9 mouse cellular contexts compared by ENCODE assay signal in genomic region chr9:13563475-13564414, GRCm38 (mm10).
DNase-seq lines count a peak whose midpoint lies in the region; ATAC-seq lines count a peak whose summit lies in the region.
"Had no signal": no experiment of that assay in that cellular context is flagged by ENCODE, and none has a peak within 500 bp of the region (broad histone marks: within the 10 kb centered on the region; RNA-seq: fewer than 3 reads in every experiment).

No protein-coding gene starts in this region.

- peak; percentile 64 for DNase-seq in adrenal gland, postnatal 10 days
- peak; percentile 33 to 43 for DNase-seq in frontal cortex, postnatal 36 days (ENCODE audit: low spot score in 2 of 2)
- DNase-seq in induced T-regulatory cell, adult 2 months (ENCODE audit: low read depth), result peak; percentile 24
- DNase-seq in left cerebral cortex, adult 18-20 months (ENCODE audit: low spot score in 2 of 2), result peak; percentile 25 to 31

- no peak overlapping the region for H3K27ac ChIP-seq in forebrain, embryonic 16.5 days (ENCODE audit: low read length)
- no peak overlapping the region for H3K27ac ChIP-seq in forebrain, embryonic 12.5 days
- peak overlapping the region; percentile 20; the same call in 1 of the 2 replicates for H3K27ac ChIP-seq in neural tube, embryonic 15.5 days (replicated peaks)
- H3K27ac ChIP-seq: midbrain, embryonic 12.5 days had no signal

- H3K4me1 ChIP-seq in forebrain, embryonic 16.5 days (replicated peaks; ENCODE audit: control insufficient read depth, insufficient read depth, low read length), result peaks cover 7% of the 10 kb centered on the region
- H3K4me1 ChIP-seq in forebrain, embryonic 12.5 days, result peaks cover 26% of the 10 kb centered on the region
- peaks cover 27% of the 10 kb centered on the region for H3K4me1 ChIP-seq in neural tube, embryonic 15.5 days

- no peak overlapping the region for H3K9ac ChIP-seq in forebrain, embryonic 16.5 days (replicated peaks; ENCODE audit: low read depth, low read length)
- no peak overlapping the region for H3K9ac ChIP-seq in forebrain, embryonic 12.5 days
- no peak overlapping the region for H3K9ac ChIP-seq in neural tube, embryonic 15.5 days (replicated peaks)
- H3K9ac ChIP-seq: midbrain, embryonic 12.5 days had no signal

- H3K4me3 ChIP-seq in forebrain, embryonic 16.5 days (replicated peaks; ENCODE audit: low read length), result no peak overlapping the region
- H3K4me3 ChIP-seq in forebrain, embryonic 12.5 days (replicated peaks), result no peak overlapping the region
- no peak overlapping the region for H3K4me3 ChIP-seq in neural tube, embryonic 15.5 days (replicated peaks)
- H3K4me3 ChIP-seq: midbrain, embryonic 12.5 days had no signal

- peak; percentile 51 for ATAC-seq in forebrain, embryonic 16.5 days
- no peak for ATAC-seq in forebrain, embryonic 12.5 days (ENCODE audit: low FRiP score)
- ATAC-seq in neural tube, embryonic 15.5 days (ENCODE audit: low FRiP score), result 0 out of 2 replicates have a peak, but pooled peaks have one; percentile 15
- ATAC-seq in monocyte, adult 5-6 weeks (replicated peaks; ENCODE audit: insufficient number of reproducible peaks, low FRiP score, low TSS enrichment, poor library complexity, severe bottlenecking), result no peak

- WGBS in forebrain, embryonic 16.5 days, result 57% methylated on average over 10 of the region's 10 CpGs
- 70% methylated on average over 10 of the region's 10 CpGs for WGBS in forebrain, embryonic 12.5 days
- WGBS in neural tube, embryonic 15.5 days, result 68% methylated on average over 10 of the region's 10 CpGs

- H3K4me2 ChIP-seq in forebrain, embryonic 16.5 days (ENCODE audit: low read length), result no peak overlapping the region
- H3K4me2 ChIP-seq in forebrain, embryonic 12.5 days, result no peak overlapping the region
- no peak overlapping the region for H3K4me2 ChIP-seq in neural tube, embryonic 15.5 days
- H3K4me2 ChIP-seq: midbrain, embryonic 12.5 days had no signal

- H3K36me3 ChIP-seq in forebrain, embryonic 16.5 days (ENCODE audit: control insufficient read depth, insufficient read depth), result no peaks in the 10 kb centered on the region
- H3K36me3 ChIP-seq in forebrain, embryonic 12.5 days (replicated peaks), result no peaks in the 10 kb centered on the region
- no peaks in the 10 kb centered on the region for H3K36me3 ChIP-seq in neural tube, embryonic 15.5 days
- H3K36me3 ChIP-seq: midbrain, embryonic 12.5 days had no signal

- H3K27me3 ChIP-seq in forebrain, embryonic 16.5 days (replicated peaks; ENCODE audit: control insufficient read depth, insufficient read depth, low read length), result no peaks in the 10 kb centered on the region
- no peaks in the 10 kb centered on the region for H3K27me3 ChIP-seq in forebrain, embryonic 12.5 days
- H3K27me3 ChIP-seq in neural tube, embryonic 15.5 days (replicated peaks), result no peaks in the 10 kb centered on the region
- H3K27me3 ChIP-seq: midbrain, embryonic 12.5 days had no signal

- no peaks in the 10 kb centered on the region for H3K9me3 ChIP-seq in forebrain, embryonic 16.5 days (ENCODE audit: control insufficient read depth, low read length)
- H3K9me3 ChIP-seq in forebrain, embryonic 12.5 days, result no peaks in the 10 kb centered on the region
- H3K9me3 ChIP-seq in neural tube, embryonic 15.5 days (replicated peaks), result no peaks in the 10 kb centered on the region
- H3K9me3 ChIP-seq: midbrain, embryonic 12.5 days had no signal

Comparison
In these comparisons a context has a peak if more than half of its experiments do, and no peak if none do; other contexts are left out.
1. ATAC-seq: peak in forebrain, embryonic 16.5 days (single experiment) and neural tube, embryonic 15.5 days (single experiment); none in forebrain, embryonic 12.5 days (single experiment) and monocyte, adult 5-6 weeks (single experiment).
2. Peak in every context shown above with its lines, with median percentiles within 50 percentile points of each other: DNase-seq.